Mouse (Mus musculus) gastrocnemius, postnatal 36 days (tissue): ENCODE results near the gene Spats2. TPM values are rescaled to one million over a fixed set of nuclear protein-coding genes. Genes with fewer than 3 reads are reported as not detected.
A peak's percentile ranks its signal among the peaks of the same experiment; 100 is the strongest.
"Not testable (repeated sequence)": the region's sequence is repeated elsewhere in the genome, so short reads cannot be mapped to it uniquely, and the experiment has no call there.

Experiments
- DNase-seq, 2 experiments: peaks; one replicate each; pipeline ENCODE4 v3.0.0; 2022
- intact Hi-C: fragments of 180-260 bp; cut with DNase I; formaldehyde crosslinking; loops from one replicate; pipeline ENCODE4 v1.15.1; 2025
- long read RNA-seq, 2 experiments: library from polyadenylated mRNA; stranded (forward); transcript quantifications; one replicate each; pipeline ENCODE4 v2.0.0; 2021
- total RNA-seq, 2 experiments: library from RNA; stranded (reverse); gene quantifications; 2 replicates each; pipeline ENCODE4 v1.2.3; 2021

Spats2 gene
- 1 to 10 TPM; 3.8 to 3.9 TPM for total RNA-seq
- long read RNA-seq, experiment 1, partial matches to known transcripts, result 0 of 5 reads
- long read RNA-seq, experiment 1, other reads (novel, unspliced or antisense), result 3 of 5 reads
- long read RNA-seq, experiment 2, partial matches to known transcripts, result 1 of 9 reads
- long read RNA-seq, experiment 2, other reads (novel, unspliced or antisense), result 4 of 9 reads

- intact Hi-C loops, result no loop called here
- DNase-seq, result no peak
Measured at GRCm38 (mm10) chr15:99125711-99126080, at the start of gene Spats2. Spats2 (plus strand) TSS chr15:99125916.

- intact Hi-C loops, DNase-seq: not testable (repeated sequence)
Measured at GRCm38 (mm10) chr15:99076011-99076410, 49.7 kb upstream of the Spats2 start.

- DNase-seq, result no peak
- intact Hi-C loops, result no loop called here
Measured at GRCm38 (mm10) chr15:99078181-99078910, 47.4 kb upstream of the Spats2 start.

DNA sequence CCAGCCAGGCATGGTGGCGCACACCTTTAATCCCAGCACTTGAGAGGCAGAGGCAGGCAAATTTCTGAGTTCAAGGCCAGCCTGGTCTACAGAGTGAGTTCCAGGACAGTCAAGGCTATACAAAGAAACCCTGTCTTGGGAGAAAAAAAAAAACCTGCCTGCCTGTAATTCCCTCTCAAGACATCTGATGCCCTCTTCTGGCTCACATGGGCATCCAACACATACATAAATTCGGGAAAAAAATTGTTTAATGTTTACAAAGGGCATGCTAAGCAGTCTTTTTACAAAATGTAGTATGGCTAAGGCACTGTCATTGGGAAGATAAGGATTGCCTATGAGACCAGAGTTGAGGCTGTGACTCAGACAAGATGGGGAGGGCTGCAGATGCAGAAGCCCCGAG is 45.9 kb upstream of the Spats2 start:
- intact Hi-C loops, result no loop called here
- DNase-seq, result no peak

DNA sequence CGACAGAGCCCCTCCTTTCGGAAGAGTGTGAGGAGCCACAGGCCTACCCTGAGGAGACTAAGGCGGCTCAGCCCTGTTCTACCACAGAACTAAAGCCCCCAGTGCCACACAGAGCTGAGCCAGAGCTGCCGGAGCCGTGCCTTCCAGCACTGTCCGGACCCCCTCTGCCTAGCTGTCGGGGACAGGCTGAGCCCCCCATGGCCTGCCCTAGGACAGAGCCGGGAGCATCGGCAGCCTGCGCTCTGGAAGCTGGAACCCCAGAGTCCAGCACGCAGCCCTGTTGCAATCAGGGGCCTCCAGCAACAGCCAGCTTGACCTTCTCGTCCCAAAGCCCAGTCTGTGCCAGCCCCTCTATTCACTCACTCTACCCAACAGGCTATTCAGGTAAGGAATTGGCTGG is 43.4 kb upstream of the Spats2 start:
- intact Hi-C loops, result no loop called here
- DNase-seq, result no peak

- intact Hi-C loops, result no loop called here
Measured at GRCm38 (mm10) chr15:99082840-99083239, 42.9 kb upstream of the Spats2 start.

GRCm38 (mm10) chr15:99083258-99083657 is 42.5 kb upstream of the Spats2 start:
- DNase-seq, result no peak
- intact Hi-C loops, result no loop called here

More at GRCm38 (mm10) chr15:99082840-99083239, 42.9 kb upstream of the Spats2 start:
- no peak for DNase-seq

DNA sequence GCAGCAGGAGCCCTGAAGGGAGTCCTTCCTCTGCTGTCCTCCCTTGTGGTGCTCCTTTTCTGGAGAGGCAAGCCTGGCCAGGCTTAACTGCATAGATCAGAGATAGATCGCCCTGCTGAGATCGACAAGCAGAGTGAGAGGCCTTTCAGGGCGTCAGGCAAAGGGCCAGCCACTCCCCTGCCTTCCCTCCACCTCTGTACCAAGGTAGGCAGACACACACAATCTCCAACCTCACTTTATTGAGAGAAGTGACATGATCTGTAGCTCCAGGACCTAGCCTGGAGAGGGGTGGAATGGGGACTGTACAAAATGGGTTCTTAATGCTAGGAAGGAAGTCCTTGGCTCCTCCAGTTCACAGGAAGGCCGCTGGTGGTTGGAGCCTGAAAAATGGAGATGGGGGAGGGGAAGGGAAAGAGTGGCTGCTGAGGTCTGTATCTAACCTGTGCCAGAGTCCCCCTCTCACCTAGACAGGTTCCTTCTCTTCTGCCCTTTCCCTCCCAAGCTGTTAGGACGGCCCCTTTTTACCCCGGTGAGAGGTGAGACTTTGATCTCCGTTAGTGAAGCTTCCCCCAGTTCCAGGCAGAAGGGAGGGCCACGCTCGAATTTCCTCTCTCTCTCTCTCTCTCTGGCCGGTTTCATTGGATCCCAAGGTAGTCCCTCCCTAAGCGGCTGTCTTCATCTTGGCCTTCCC is 41.7 kb upstream of the Spats2 start:
- intact Hi-C loops, result no loop called here
- DNase-seq, result no peak

DNA sequence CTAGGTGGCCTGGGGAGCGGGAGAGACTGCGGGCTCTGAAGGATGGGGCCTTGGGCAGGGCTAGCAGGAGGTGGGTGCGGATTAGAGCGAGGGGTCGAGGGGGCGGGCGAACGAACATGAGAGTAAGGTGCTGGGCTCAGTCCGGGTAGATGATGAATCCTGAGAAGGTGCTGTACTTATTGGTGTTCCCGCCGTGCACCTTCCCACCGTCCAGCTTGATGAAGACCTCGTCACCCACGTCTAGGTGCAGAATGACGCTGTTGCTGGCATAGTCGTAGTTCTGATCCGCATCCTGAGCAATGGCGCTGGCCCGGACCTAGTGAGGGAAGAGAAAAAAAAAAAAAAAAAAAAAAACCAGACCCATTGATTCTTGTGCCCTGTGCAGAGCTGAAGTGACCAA is 41.1 kb upstream of the Spats2 start:
- DNase-seq, result no peak
- intact Hi-C loops, result loop anchor here (5.0 kb wide), 1 partner anchor 32 kb away; no protein-coding TSS in a partner anchor

GRCm38 (mm10) chr15:99085997-99086396 is 39.7 kb upstream of the Spats2 start:
- DNase-seq, result no peak
- intact Hi-C loops, result loop anchor here (5.0 kb wide), 1 partner anchor 34 kb away; no protein-coding TSS in a partner anchor

- DNase-seq, result no peak
- intact Hi-C loops, result loop anchor here (5.0 kb wide), 1 partner anchor 35 kb away; no protein-coding TSS in a partner anchor
Measured at GRCm38 (mm10) chr15:99087253-99088075, 38.3 kb upstream of the Spats2 start, which contains the start of gene C1ql4. C1ql4 (minus strand) TSS chr15:99087817.

GRCm38 (mm10) chr15:99088292-99088691 is 37.4 kb upstream of the Spats2 start:
- intact Hi-C loops, result loop anchor here (5.0 kb wide), 1 partner anchor 36 kb away; no protein-coding TSS in a partner anchor
- peak; percentile 62 to 65 for DNase-seq

DNA sequence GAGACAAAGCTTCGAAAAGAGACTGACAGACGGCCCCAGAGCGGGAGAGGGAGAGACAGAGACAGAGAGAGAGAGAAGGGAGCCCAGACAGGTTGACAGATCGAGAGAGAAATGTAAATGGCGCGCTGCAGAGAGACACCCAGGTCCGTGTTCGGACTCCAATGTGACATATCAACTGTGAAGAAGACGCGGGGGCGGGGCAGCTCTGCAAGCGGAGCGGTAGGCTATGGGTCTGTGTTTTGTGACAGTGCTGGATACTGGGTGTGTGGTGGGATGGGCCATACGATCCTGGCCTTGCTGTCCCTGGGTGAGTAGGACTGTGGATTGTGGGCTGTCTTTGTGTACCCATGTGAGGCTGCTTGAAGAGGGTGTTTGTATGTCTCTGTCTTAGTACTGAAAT is 36.6 kb upstream of the Spats2 start:
- DNase-seq, result no peak
- intact Hi-C loops, result loop anchor here (5.0 kb wide), 1 partner anchor 37 kb away; no protein-coding TSS in a partner anchor

- intact Hi-C loops, result no loop called here
- no peak for DNase-seq
Measured at GRCm38 (mm10) chr15:99092870-99093269, 32.8 kb upstream of the Spats2 start, which contains the start of gene Dnajc22. Dnajc22 (plus strand) TSS chr15:99093170.

DNA sequence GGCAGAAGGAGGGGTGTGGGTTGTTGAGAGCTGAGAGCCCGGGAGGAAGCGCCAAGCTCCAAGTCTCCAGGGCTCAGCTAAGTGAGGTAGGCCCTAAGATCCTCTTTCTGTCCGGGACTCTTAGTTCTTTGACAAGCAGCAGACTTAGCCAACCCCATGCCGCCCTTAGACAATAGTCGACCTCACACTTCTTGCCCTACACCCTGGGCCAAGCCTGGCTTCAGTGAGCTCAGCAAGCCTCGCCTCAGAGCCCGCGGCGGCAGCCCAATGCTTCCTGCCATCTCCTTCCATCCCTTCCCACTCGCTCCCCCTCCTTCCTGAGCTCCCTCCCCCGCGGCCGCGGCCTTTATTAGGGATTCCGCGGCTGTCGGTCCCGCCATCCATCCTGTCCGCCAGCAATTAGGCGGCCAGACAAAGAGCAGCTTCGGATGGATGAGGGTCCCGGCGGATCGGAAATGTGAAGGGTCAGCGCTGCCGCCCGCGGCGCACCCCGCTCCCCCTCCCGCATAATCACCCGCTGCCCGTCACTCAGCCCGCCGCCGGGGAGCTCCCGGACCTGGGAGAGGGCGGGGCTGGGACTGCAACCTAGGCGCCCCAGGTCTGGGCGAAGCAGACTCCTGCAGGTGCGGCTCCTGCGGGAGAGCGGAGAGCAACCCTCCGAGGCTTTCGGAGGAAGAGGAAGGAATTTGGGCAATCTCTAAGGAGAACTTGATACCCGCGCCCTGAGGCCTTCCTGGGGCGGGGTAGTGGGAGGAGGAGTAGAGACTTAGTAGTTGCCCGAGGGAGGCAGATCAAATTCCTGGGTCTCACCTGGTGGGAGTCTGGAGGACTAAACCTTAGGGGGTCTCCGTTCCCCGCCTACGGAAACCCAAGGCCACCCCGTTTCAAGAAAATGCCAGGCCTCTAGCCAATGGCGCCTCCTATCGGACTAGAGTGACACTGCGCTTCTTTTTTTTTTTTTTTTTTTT is 32.1 kb upstream of the Spats2 start:
- intact Hi-C loops, result no loop called here
- DNase-seq, result peak in 1 of 2 experiments; percentile 29

- intact Hi-C loops, result no loop called here
Measured at GRCm38 (mm10) chr15:99094631-99095270, 31.0 kb upstream of the Spats2 start.

GRCm38 (mm10) chr15:99095356-99095755 is 30.4 kb upstream of the Spats2 start:
- intact Hi-C loops, result no loop called here
- DNase-seq, result no peak

More at GRCm38 (mm10) chr15:99094631-99095270, 31.0 kb upstream of the Spats2 start:
- no peak for DNase-seq

GRCm38 (mm10) chr15:99096061-99096793 is 29.5 kb upstream of the Spats2 start:
- intact Hi-C loops, result no loop called here
- DNase-seq, result no peak
